Mouse (Mus musculus) heart, postnatal 14 days (tissue): ENCODE measurements around the gene Zfp106. TPM values are rescaled to one million over a fixed set of nuclear protein-coding genes. Genes with fewer than 3 reads are reported as not detected.
A peak's percentile ranks its signal among the peaks of the same experiment; 100 is the strongest.

Experiments used
- DNase-seq, 2 experiments: peaks; one replicate each; pipeline ENCODE4 v3.0.0; 2021 to 2022
- intact Hi-C: fragments of 180-260 bp; cut with DNase I; formaldehyde crosslinking; loops from one replicate; pipeline ENCODE4 v1.15.1; 2025
- total RNA-seq, 2 experiments: library from RNA; stranded (reverse); gene quantifications; 2 replicates each; pipeline ENCODE4 v1.2.3; 2021

The Zfp106 gene
- total RNA-seq, 2 experiments from 2014 or later, result 266 to 269 TPM

- DNase-seq, result no peak
- intact Hi-C loops, result loop anchor here (2.0 kb wide), 1 partner anchor 24 kb away; no protein-coding TSS in a partner anchor
These were observed 796 bp downstream of the Zfp106 start for GRCm38 (mm10) chr2:120562859-120563234.

- no peak for DNase-seq
- intact Hi-C loops, result loop anchor here (2.0 kb wide), 1 partner anchor 17 kb away; no protein-coding TSS in a partner anchor
These were observed 2.1 kb downstream of the Zfp106 start for GRCm38 (mm10) chr2:120561524-120561923.

DNA sequence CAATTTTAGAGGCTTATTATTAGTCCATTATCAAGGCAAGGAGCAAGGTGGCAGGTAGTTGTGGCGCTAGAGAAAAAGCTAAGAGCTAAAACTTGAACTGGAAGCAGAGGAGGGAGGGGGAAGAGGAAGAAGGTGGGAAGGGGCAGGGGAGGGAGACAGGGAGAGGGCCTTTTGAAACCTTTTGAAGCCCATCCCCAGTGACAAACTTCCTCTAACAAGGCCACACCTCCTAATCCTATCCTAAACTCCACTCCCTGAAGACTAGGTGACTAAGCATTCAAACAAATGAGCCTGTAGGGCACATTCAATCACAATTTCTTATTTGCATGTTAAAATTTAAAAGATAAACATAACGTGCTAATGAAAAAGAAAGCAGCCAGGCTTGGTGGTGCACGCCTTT, 4.8 kb downstream of the Zfp106 start:
- DNase-seq, result no peak
- intact Hi-C loops, result no loop called here

DNA sequence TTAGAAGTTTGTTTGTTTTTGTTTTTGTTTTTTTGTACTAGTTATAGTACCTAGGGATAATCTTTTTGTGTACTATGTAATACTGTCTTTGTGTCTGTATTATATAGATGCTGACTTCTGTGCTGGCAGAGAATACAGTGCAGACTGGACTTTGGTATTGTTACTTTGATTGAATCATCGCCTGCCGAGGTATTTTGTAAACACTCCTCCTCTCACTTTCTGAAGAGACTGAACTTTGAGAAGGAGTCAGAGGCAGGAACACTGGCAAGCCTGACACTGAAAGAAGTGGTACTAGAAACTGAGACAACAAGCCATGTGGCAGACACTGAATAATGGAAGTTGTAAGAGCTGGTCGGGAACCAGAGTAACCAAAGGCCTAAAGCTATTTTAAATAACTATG, 6.8 kb downstream of the Zfp106 start:
- intact Hi-C loops, result no loop called here
- DNase-seq, result no peak

GRCm38 (mm10) chr2:120544732-120545131, 18.9 kb downstream of the Zfp106 start:
- no peak for DNase-seq
- intact Hi-C loops, result loop anchor here (2.0 kb wide), 1 partner anchor 16 kb away; no protein-coding TSS in a partner anchor

DNA sequence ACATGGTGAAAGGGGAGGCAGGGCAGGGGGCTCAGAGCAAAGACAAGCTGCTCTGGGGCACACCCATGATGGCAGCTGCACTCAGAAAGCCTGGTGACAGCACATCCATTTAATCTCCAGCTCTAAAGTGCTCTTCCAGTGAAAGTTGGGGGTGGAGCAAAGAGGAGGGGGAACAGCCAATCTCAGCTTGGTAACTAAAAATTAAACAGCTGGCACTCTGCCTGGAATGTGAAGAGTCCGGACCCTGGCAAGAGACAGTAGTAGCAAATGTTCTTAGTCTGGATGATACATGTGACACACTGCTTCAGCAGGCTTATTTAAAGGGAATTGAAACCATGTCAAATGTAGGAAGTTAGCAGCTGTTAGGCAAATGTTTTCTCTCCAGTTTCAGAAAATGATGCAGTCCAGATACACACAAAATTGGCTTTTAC, 23.9 kb downstream of the Zfp106 start:
- intact Hi-C loops, result loop anchor here (2.0 kb wide), 1 partner anchor 23 kb away; the partner anchor contains the start of gene Zfp106
- DNase-seq, result peak; percentile 78 to 90

GRCm38 (mm10) chr2:120539333-120539732, 24.3 kb downstream of the Zfp106 start:
- DNase-seq, result peak; percentile 22 to 23
- intact Hi-C loops, result loop anchor here (2.0 kb wide), 1 partner anchor 23 kb away; the partner anchor contains the start of gene Zfp106

DNA sequence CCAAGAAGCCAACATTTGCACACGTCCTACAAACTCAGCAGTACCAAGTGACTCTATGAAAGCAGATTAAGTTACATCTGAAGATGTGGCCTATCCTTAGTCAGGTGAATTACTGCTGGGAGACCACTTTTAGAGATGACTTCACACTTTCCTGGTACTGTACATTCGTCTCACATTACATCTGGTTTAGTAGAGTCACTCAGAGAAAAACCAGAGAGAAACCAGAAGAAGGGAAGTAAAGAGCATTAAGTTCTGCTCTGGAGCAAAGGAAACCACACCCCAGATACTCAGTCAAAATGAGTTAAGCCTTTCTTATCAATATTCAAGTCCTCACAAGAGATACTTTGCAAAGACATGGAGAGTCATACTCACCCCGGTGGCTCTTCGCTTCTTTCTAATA, 32.4 kb downstream of the Zfp106 start:
- no peak for DNase-seq
- intact Hi-C loops, result loop anchor here (5.0 kb wide), 1 partner anchor 76 kb away; the partner anchor contains the start of genes Haus2 and Lrrc57

DNA sequence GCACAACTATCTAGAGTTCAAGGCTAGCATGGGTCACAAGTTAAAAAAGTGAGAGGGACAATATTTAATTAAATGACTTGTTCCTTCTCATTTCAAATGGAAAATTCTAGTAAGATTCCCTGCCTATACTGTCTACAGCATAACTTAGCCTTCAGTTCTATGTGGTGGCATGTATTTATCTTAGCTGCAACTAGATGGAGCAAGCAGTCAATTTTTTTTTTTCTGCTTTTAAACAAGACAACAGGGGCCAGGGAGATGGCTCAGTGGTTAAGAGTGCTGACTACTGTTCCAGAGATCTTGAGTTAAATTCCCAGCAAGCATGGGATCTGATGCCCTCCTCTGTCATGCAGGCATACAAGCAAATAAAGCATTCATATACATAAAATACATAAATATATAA, 34.1 kb downstream of the Zfp106 start:
- no peak for DNase-seq
- intact Hi-C loops, result no loop called here

- intact Hi-C loops, result no loop called here
- DNase-seq, result no peak
These were observed 36.9 kb downstream of the Zfp106 start for GRCm38 (mm10) chr2:120526771-120527170.

DNA sequence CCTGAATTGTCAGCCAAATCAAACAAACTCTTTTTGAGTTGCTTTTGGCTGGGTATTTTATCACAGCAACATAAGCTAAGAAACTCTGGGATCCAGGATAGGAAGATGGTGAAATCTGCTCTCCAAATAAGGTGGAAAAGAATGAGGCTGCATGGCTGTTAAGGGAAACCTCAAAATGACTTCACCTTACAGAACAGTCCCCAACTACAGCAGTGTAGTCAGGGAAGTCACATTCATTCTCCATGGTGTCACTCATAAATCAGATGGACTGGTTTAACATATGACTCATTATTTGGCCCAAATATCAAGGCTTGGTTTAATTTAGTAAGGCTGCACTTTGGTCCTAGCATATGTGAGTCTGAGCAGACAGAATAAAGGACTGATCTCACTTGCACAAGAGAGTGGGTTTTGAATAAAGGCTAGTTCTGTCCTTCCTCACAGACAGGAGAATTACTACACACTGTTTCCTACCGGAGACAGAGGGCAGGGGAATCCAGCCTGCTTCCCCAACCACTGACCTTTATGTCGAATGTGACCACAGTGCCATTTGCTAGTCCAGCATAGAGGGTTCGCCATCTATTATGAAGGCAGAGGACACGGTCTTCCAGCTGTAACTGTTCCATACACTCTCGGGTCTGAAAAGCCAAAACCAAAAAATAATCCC, 45.0 kb downstream of the Zfp106 start:
- intact Hi-C loops, result no loop called here

DNA sequence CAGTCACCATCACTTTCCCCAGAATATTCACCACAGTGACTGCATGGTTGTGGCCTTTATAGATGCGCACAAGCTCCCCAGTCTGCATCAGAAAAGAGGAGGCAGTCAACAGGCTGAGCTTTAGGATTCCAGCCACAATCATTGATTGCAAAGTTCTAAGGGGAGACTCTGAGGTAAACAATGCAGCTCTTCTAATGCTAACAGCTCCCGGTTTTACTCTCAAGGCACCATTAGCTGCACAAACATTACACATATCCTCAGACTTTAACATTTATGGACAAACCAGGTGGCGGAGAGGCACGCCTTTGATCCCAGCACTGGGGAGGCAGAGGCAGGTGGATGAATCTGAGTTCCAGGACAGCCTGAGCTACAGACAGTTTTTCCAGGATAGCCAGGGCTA, 49.5 kb downstream of the Zfp106 start:
- intact Hi-C loops, result no loop called here
- no peak for DNase-seq

More for the DNA sequence above, 45.0 kb downstream of the Zfp106 start:
- DNase-seq, result no peak

DNA sequence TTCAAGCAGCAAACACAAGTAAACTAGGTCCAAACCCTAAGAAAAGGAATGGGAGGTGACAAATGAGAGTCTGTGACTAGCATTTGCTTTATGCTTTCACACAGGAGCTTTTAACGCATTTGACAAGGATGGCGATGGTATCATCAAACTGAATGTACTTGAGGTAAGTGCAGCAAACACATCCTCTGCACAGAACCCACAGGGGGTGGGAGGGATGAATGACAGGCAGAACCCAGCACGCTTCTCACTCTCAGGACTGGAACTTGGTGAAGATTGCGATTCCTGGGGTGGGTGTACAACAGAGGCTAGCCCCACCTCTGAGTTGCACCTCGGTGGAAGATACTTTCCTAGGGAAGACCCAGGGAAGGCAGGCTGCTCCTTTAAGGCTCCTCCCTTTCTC, 59.7 kb downstream of the Zfp106 start:
- no peak for DNase-seq
- intact Hi-C loops, result no loop called here

- intact Hi-C loops, result no loop called here
- no peak for DNase-seq
These were observed 60.5 kb downstream of the Zfp106 start for GRCm38 (mm10) chr2:120503094-120503493.

- intact Hi-C loops, result no loop called here
- peak; percentile 28 to 48 for DNase-seq
These were observed 61.0 kb downstream of the Zfp106 start for GRCm38 (mm10) chr2:120502605-120502990.

GRCm38 (mm10) chr2:120501931-120502604, 61.6 kb downstream of the Zfp106 start:
- intact Hi-C loops, result no loop called here
- peak; percentile 17 to 21 for DNase-seq

GRCm38 (mm10) chr2:120501136-120501918, 62.3 kb downstream of the Zfp106 start:
- no peak for DNase-seq
- intact Hi-C loops, result no loop called here

DNA sequence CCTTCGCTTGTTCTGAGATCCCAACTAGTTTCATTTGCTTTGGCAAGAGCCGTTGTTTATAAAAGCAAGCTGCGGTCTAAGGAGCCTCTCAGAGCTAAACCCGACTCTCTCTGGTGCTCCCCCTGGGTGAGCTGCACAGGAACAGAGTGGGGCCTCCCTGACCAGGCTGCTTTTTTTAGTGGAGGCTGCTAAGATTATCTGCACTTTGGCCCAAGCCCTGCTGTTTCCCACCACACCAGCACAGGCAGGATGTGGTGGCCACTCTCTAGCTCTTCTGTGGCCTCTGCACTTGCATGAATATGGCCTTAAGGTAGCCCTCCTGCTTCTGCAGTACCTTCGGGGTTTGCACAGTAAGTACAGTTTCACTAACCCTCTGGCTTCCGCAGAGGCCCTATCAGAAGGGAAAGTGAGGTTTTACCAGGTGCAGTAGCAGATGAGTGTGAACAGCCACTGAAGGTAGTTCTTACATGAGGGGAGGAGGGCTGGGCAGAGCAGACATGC, 63.6 kb downstream of the Zfp106 start:
- DNase-seq, result no peak
- intact Hi-C loops, result no loop called here

DNA sequence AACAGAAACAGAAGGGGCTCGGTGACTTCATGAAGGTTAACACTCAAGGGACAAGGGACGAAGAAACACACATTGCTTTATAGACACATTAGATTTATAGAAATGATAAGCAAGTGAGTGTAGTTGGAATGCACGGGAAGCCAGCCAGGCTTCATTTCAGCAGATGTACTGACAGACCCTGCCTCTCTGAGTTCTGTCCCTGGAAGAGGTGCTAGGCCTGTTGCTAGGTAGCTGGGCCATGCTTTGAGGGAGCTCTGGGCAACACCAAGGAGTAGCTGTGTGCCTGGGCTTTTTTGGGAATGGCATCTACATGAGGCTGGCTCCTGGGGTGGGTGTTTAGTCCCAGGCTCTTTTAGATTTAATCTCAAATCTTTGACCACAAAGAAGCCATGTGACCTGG, 67.1 kb downstream of the Zfp106 start:
- DNase-seq, result no peak
- intact Hi-C loops, result no loop called here

GRCm38 (mm10) chr2:120493254-120493653, 70.4 kb downstream of the Zfp106 start:
- intact Hi-C loops, result no loop called here
- no peak for DNase-seq

- intact Hi-C loops, result no loop called here
- DNase-seq, result no peak
These were observed 79.4 kb downstream of the Zfp106 start for GRCm38 (mm10) chr2:120484241-120484640.
